Mouse (Mus musculus): ENCODE results near the gene Serpina10. TPM values are rescaled to one million over a fixed set of nuclear protein-coding genes. Genes with fewer than 3 reads are reported as not detected.

Gene Serpina10
- total and polyA plus RNA-seq, 3 experiments, result not detected

- H3K9me3 ChIP-seq (replicated peaks; ENCODE audit: low read length), result peaks cover 5% of the 10 kb centered on the region
- no peak overlapping the region for H3K27ac ChIP-seq (ENCODE audit: insufficient read depth, low read depth)
- TF ChIP-seq MAX (IDR thresholded peaks at IDR 0.05; ENCODE audit: low read length) (no peak), NRF1 (IDR thresholded peaks at IDR 0.05; ENCODE audit: low read depth, low read length) (no peak), TCF12 (IDR thresholded peaks at IDR 0.05; ENCODE audit: low read depth, low read length) (no peak), MAZ (IDR thresholded peaks at IDR 0.05; ENCODE audit: low read depth, low read length) (no peak), EP300 (IDR thresholded peaks at IDR 0.05; ENCODE audit: low read length) (no peak), ELF1 (IDR thresholded peaks at IDR 0.05; ENCODE audit: low read depth, low read length) (no peak), JUND (conservative IDR thresholded peaks at IDR 0.05; ENCODE audit: low read depth, low read length) (no peak), ZC3H11A (IDR thresholded peaks at IDR 0.05; ENCODE audit: low read depth, low read length) (no peak), ZKSCAN1 (IDR thresholded peaks at IDR 0.05; ENCODE audit: borderline replicate concordance, low read depth, low read length) (no peak)
- dilution Hi-C loops (cut with MboI; ENCODE audit: extremely low pct_ligation_motif_present, extremely low pct_unique_long_range_greater_than_20kb, low sequenced_read_pairs), result no loop called here
- no peak for DNase-seq (ENCODE audit: extremely low read depth)
- H3K4me1 ChIP-seq (ENCODE audit: control insufficient read depth in 1 of 2, insufficient read depth in 2 of 2), result no peaks in the 10 kb centered on the region
- H3K79me2 ChIP-seq (replicated peaks; ENCODE audit: control insufficient read depth, extremely low read depth, insufficient read depth, poor library complexity, severe bottlenecking), result no peaks in the 10 kb centered on the region
- H3K27me3 ChIP-seq (replicated peaks), result peaks cover 98% of the 10 kb centered on the region
- H3K36me3 ChIP-seq (replicated peaks in 1 of 2; ENCODE audit: control insufficient read depth in 1 of 2, insufficient read depth in 1 of 2, low read length in 1 of 2), result no peaks in the 10 kb centered on the region
- in situ Hi-C loops (cut with MboI; ENCODE audit: low pct_ligation_motif_present, low pct_unique_long_range_greater_than_20kb, low sequenced_read_pairs), result no loop called here
- H3K4me2 ChIP-seq (ENCODE audit: insufficient read depth, low read depth, poor library complexity, severe bottlenecking), result no peak overlapping the region
- H3K9ac ChIP-seq (ENCODE audit: insufficient read depth, low read depth), result no peak overlapping the region
- no peak overlapping the region for H3K4me3 ChIP-seq (replicated peaks in 1 of 3; ENCODE audit: low read depth in 2 of 3, low read length in 2 of 3, poor library complexity in 1 of 3)
Observed at GRCm38 (mm10) chr12:103653836-103654235, 22.6 kb upstream of the Serpina10 start.

GRCm38 (mm10) chr12:103646314-103646713 is 15.1 kb upstream of the Serpina10 start:
- in situ Hi-C loops (cut with MboI; ENCODE audit: low pct_ligation_motif_present, low pct_unique_long_range_greater_than_20kb, low sequenced_read_pairs), result loop anchor here (25.0 kb wide), 1 partner anchor 134 kb away; no protein-coding TSS in a partner anchor
- no peak overlapping the region for H3K4me2 ChIP-seq (ENCODE audit: insufficient read depth, low read depth, poor library complexity, severe bottlenecking)
- no peak overlapping the region for H3K9ac ChIP-seq (ENCODE audit: insufficient read depth, low read depth)
- H3K4me1 ChIP-seq (ENCODE audit: control insufficient read depth in 1 of 2, insufficient read depth in 2 of 2), result no peaks in the 10 kb centered on the region
- no peak overlapping the region for H3K27ac ChIP-seq (ENCODE audit: insufficient read depth, low read depth)
- dilution Hi-C loops (cut with MboI; ENCODE audit: extremely low pct_ligation_motif_present, extremely low pct_unique_long_range_greater_than_20kb, low sequenced_read_pairs), result no loop called here
- no peak for DNase-seq (ENCODE audit: extremely low read depth)
- no peak for TF ChIP-seq USF1 (IDR thresholded peaks at IDR 0.05; ENCODE audit: low read depth, low read length)
- TF ChIP-seq JUND (conservative IDR thresholded peaks at IDR 0.05; ENCODE audit: low read depth, low read length), result no peak
- TF ChIP-seq GABPA (IDR thresholded peaks at IDR 0.05; ENCODE audit: insufficient replicate concordance, low read depth, low read length), result no peak
- no peak for TF ChIP-seq POLR2AphosphoS2 (IDR thresholded peaks at IDR 0.05; ENCODE audit: low read depth, low read length)
- no peak for TF ChIP-seq BHLHE40 (IDR thresholded peaks at IDR 0.05; ENCODE audit: low read depth, low read length)
- no peaks in the 10 kb centered on the region for H3K79me2 ChIP-seq (replicated peaks; ENCODE audit: control insufficient read depth, extremely low read depth, insufficient read depth, poor library complexity, severe bottlenecking)
- peaks cover 5% of the 10 kb centered on the region for H3K9me3 ChIP-seq (replicated peaks; ENCODE audit: low read length)
- peaks cover 55% of the 10 kb centered on the region for H3K27me3 ChIP-seq (replicated peaks)
- no peaks in the 10 kb centered on the region for H3K36me3 ChIP-seq (replicated peaks in 1 of 2; ENCODE audit: control insufficient read depth in 1 of 2, insufficient read depth in 1 of 2, low read length in 1 of 2)
- no peak overlapping the region for H3K4me3 ChIP-seq (replicated peaks in 1 of 3; ENCODE audit: low read depth in 2 of 3, low read length in 2 of 3, poor library complexity in 1 of 3)

GRCm38 (mm10) chr12:103644601-103645000 is 13.4 kb upstream of the Serpina10 start:
- no peak overlapping the region for H3K4me2 ChIP-seq (ENCODE audit: insufficient read depth, low read depth, poor library complexity, severe bottlenecking)
- in situ Hi-C loops (cut with MboI; ENCODE audit: low pct_ligation_motif_present, low pct_unique_long_range_greater_than_20kb, low sequenced_read_pairs) (loop anchor here (25.0 kb wide), 1 partner anchor 132 kb away; no protein-coding TSS in a partner anchor), dilution Hi-C loops (cut with MboI; ENCODE audit: extremely low pct_ligation_motif_present, extremely low pct_unique_long_range_greater_than_20kb, low sequenced_read_pairs) (no loop called here)
- no peak overlapping the region for H3K9ac ChIP-seq (ENCODE audit: insufficient read depth, low read depth)
- no peak overlapping the region for H3K4me3 ChIP-seq (replicated peaks in 1 of 3; ENCODE audit: low read depth in 2 of 3, low read length in 2 of 3, poor library complexity in 1 of 3)
- no peaks in the 10 kb centered on the region for H3K36me3 ChIP-seq (replicated peaks in 1 of 2; ENCODE audit: control insufficient read depth in 1 of 2, insufficient read depth in 1 of 2, low read length in 1 of 2)
- no peaks in the 10 kb centered on the region for H3K79me2 ChIP-seq (replicated peaks; ENCODE audit: control insufficient read depth, extremely low read depth, insufficient read depth, poor library complexity, severe bottlenecking)
- TF ChIP-seq POLR2AphosphoS2 (IDR thresholded peaks at IDR 0.05; ENCODE audit: low read depth, low read length) (no peak), JUND (conservative IDR thresholded peaks at IDR 0.05; ENCODE audit: low read depth, low read length) (no peak), SMC3 (IDR thresholded peaks at IDR 0.05; ENCODE audit: low read depth, low read length) (no peak), JUN (IDR thresholded peaks at IDR 0.05; ENCODE audit: insufficient read depth, low read depth, low read length) (no peak), HCFC1 (IDR thresholded peaks at IDR 0.05; ENCODE audit: low read depth, low read length) (no peak), ELF1 (IDR thresholded peaks at IDR 0.05; ENCODE audit: low read depth, low read length) (no peak), RAD21 (IDR thresholded peaks at IDR 0.05; ENCODE audit: low read depth, low read length) (no peak), CHD2 (IDR thresholded peaks at IDR 0.05; ENCODE audit: low read length) (no peak), ZKSCAN1 (IDR thresholded peaks at IDR 0.05; ENCODE audit: borderline replicate concordance, low read depth, low read length) (no peak), ZMIZ1 (IDR thresholded peaks at IDR 0.05; ENCODE audit: low read depth, low read length) (no peak), RCOR1 (conservative IDR thresholded peaks at IDR 0.05; ENCODE audit: low read depth, low read length) (no peak), MAX (IDR thresholded peaks at IDR 0.05; ENCODE audit: low read length) (no peak), USF2 (conservative IDR thresholded peaks at IDR 0.05; ENCODE audit: low read depth, low read length) (no peak), EP300 (IDR thresholded peaks at IDR 0.05; ENCODE audit: low read length) (no peak), TBP (conservative IDR thresholded peaks at IDR 0.05; ENCODE audit: low read depth, low read length) (no peak), ZC3H11A (IDR thresholded peaks at IDR 0.05; ENCODE audit: low read depth, low read length) (no peak), MEF2A (IDR thresholded peaks at IDR 0.05; ENCODE audit: borderline replicate concordance, low read depth, low read length) (no peak), IRF4 (IDR thresholded peaks at IDR 0.05; ENCODE audit: low read depth, low read length) (no peak), NELFE (IDR thresholded peaks at IDR 0.05; ENCODE audit: low read depth, low read length) (no peak)
- no peaks in the 10 kb centered on the region for H3K9me3 ChIP-seq (replicated peaks; ENCODE audit: low read length)
- H3K27ac ChIP-seq (ENCODE audit: insufficient read depth, low read depth), result no peak overlapping the region
- no peaks in the 10 kb centered on the region for H3K4me1 ChIP-seq (ENCODE audit: control insufficient read depth in 1 of 2, insufficient read depth in 2 of 2)
- no peak for DNase-seq (ENCODE audit: extremely low read depth)
- peaks cover 41% of the 10 kb centered on the region for H3K27me3 ChIP-seq (replicated peaks)

Measured in CH12.LX (cell line).